ENCODE assay signal across 8 mouse cellular contexts in genomic region chr3:97942260-97942950, GRCm38 (mm10). TPM values are rescaled to one million over a fixed set of nuclear protein-coding genes. Genes with fewer than 3 reads are reported as not detected.
A peak's percentile ranks its signal among the peaks of the same experiment; 100 is the strongest.
DNase-seq lines count a peak whose midpoint lies in the region; ATAC-seq and TF ChIP-seq lines count a peak whose summit lies in the region.

No protein-coding gene starts in this region.

- H3K4me3 ChIP-seq in intestine, postnatal 0 days (ENCODE audit: low read depth, low read length) = no peak overlapping the region
- H3K4me3 ChIP-seq in lung, embryonic 15.5 days = peak overlapping the region; percentile 6; the same call in 1 of the 2 replicates

- no peaks in the 10 kb centered on the region for H3K9me3 ChIP-seq in intestine, postnatal 0 days (ENCODE audit: control insufficient read depth)
- no peaks in the 10 kb centered on the region for H3K9me3 ChIP-seq in lung, embryonic 15.5 days

- no peak for TF ChIP-seq POLR2A in brain, embryonic 14.5 days (IDR thresholded peaks at IDR 0.05; ENCODE audit: borderline replicate concordance, extremely low read depth, insufficient read depth, insufficient read length, poor library complexity, severe bottlenecking)

- H3K36me3 ChIP-seq in intestine, postnatal 0 days (ENCODE audit: control insufficient read depth, insufficient read depth) = no peaks in the 10 kb centered on the region
- H3K36me3 ChIP-seq in lung, embryonic 15.5 days = no peaks in the 10 kb centered on the region

- peak overlapping the region; percentile 41 for H3K4me2 ChIP-seq in intestine, postnatal 0 days (replicated peaks; ENCODE audit: low read depth)
- peak overlapping the region; percentile 45 for H3K4me2 ChIP-seq in lung, embryonic 15.5 days

- no peaks in the 10 kb centered on the region for H3K4me1 ChIP-seq in intestine, postnatal 0 days (replicated peaks; ENCODE audit: control insufficient read depth, insufficient read depth, low read length)
- peaks cover 63% of the 10 kb centered on the region for H3K4me1 ChIP-seq in lung, embryonic 15.5 days

- 31% methylated on average over 16 of the region's 16 CpGs for WGBS in intestine, postnatal 0 days
- 5% methylated on average over 16 of the region's 16 CpGs for WGBS in lung, embryonic 15.5 days

- no peaks in the 10 kb centered on the region for H3K27me3 ChIP-seq in intestine, postnatal 0 days (replicated peaks; ENCODE audit: control insufficient read depth, insufficient read depth, low read length)
- no peaks in the 10 kb centered on the region for H3K27me3 ChIP-seq in lung, embryonic 15.5 days

- no peak overlapping the region for H3K27ac ChIP-seq in intestine, postnatal 0 days (ENCODE audit: low read depth, low read length)
- H3K27ac ChIP-seq in lung, embryonic 15.5 days = peak overlapping the region; percentile 89

- no peak for ATAC-seq in intestine, postnatal 0 days
- no peak for ATAC-seq in lung, embryonic 15.5 days (ENCODE audit: borderline replicate concordance, extremely low read depth, low FRiP score, low TSS enrichment)

- peak; percentile 8 for DNase-seq in adrenal gland, postnatal 25 days
- DNase-seq in adrenal gland, adult (ENCODE audit: inconsistent age in 2 of 2, low spot score in 1 of 2) = no peak
- DNase-seq in brain, embryonic 14.5 days (ENCODE audit: low read depth) = peak; percentile 57
- DNase-seq in gastrocnemius, postnatal 25 days = peak; percentile 26
- peak; percentile 75 for DNase-seq in retina, embryonic 14.5 days (ENCODE audit: low spot score)
- DNase-seq in left cerebral cortex, adult 8-10 months (ENCODE audit: low spot score in 2 of 2) = no peak

- H3K9ac ChIP-seq in intestine, postnatal 0 days (ENCODE audit: low read depth, low read length) = no peak overlapping the region
- peak overlapping the region; percentile 18; the same call in 1 of the 2 replicates for H3K9ac ChIP-seq in lung, embryonic 15.5 days

- TF ChIP-seq CTCF in brain, embryonic 14.5 days (IDR thresholded peaks at IDR 0.05; ENCODE audit: borderline replicate concordance, extremely low read depth, insufficient read depth, insufficient read length) = 0 out of 2 replicates have a peak, but pooled peaks have one; percentile 10
- TF ChIP-seq CTCF in intestine, postnatal 0 days (IDR thresholded peaks at IDR 0.05; ENCODE audit: low read depth) = peak; percentile 10; the same call in 1 of the 2 replicates

RNA-seq across cellular contexts. Expression of gene Sec22b, which starts 41.4 kb away (rescaled TPM):
- total RNA-seq in adrenal gland, postnatal 25 days (2021) = 116 and 129 TPM in 2 replicates
- 51.2 and 53.4 TPM in 2 replicates for polyA plus RNA-seq in brain, embryonic 14.5 days (2012; rRNA removed)
- total RNA-seq in gastrocnemius, postnatal 25 days (2021) = 10 to 100 TPM; 26.0 to 26.3 TPM
- 226 and 228 TPM in 2 replicates for polyA plus RNA-seq in intestine, postnatal 0 days (2015; fragmentation: Nextera tagmentation; extraction: Ambion mirVana)
- 147 and 157 TPM in 2 replicates for polyA plus RNA-seq in lung, embryonic 15.5 days (2015; fragmentation: Nextera tagmentation; extraction: Ambion mirVana)
- 10 to 100 TPM; 79.2 to 84.7 (median 83.5) TPM for total RNA-seq in left cerebral cortex, adult 8-10 months (2022)

RNA-seq across cellular contexts. Expression of gene Pde4dip, which starts 53.9 kb away (rescaled TPM):
- 21.6 and 23.6 TPM in 2 replicates for total RNA-seq in adrenal gland, postnatal 25 days (2021)
- 44.3 and 69.0 TPM in 2 replicates for polyA plus RNA-seq in brain, embryonic 14.5 days (2012; rRNA removed)
- total RNA-seq in gastrocnemius, postnatal 25 days (2021) = 1,000 to 10,000 TPM; 3,024 to 3,244 TPM
- 10.0 and 12.4 TPM in 2 replicates for polyA plus RNA-seq in intestine, postnatal 0 days (2015; fragmentation: Nextera tagmentation; extraction: Ambion mirVana)
- polyA plus RNA-seq in lung, embryonic 15.5 days (2015; fragmentation: Nextera tagmentation; extraction: Ambion mirVana) = 16.4 and 18.3 TPM in 2 replicates
- total RNA-seq in left cerebral cortex, adult 8-10 months (2022) = 100 to 1,000 TPM; 180 to 198 (median 186) TPM

Comparison
In these comparisons a context has a peak if more than half of its experiments do, and no peak if none do; other contexts are left out.
1. DNase-seq: peak in adrenal gland, postnatal 25 days (single experiment), brain, embryonic 14.5 days (single experiment), gastrocnemius, postnatal 25 days (single experiment) and retina, embryonic 14.5 days (single experiment); none in adrenal gland, adult (0 of 2) and left cerebral cortex, adult 8-10 months (0 of 2).
2. RNA of gene Pde4dip, which starts 53.9 kb away (total RNA-seq): 3,024 to 3,244 TPM in gastrocnemius, postnatal 25 days; 180 to 198 TPM in left cerebral cortex, adult 8-10 months and 21.6 to 23.6 TPM in adrenal gland, postnatal 25 days; every median in the first group is over 10 times any median in the second.